Mouse (Mus musculus): ENCODE data around the gene Kcnq2.

- no peak for TF ChIP-seq CTCF (IDR thresholded peaks at IDR 0.05; ENCODE audit: borderline replicate concordance, control insufficient read depth, extremely low read depth, insufficient read depth, low read length, poor library complexity)
- no peak for TF ChIP-seq POLR2A (IDR thresholded peaks at IDR 0.05; ENCODE audit: control insufficient read depth, extremely low read depth, insufficient read depth, low read length, poor library complexity)
Measured at GRCm38 (mm10) chr2:181125726-181126455, 9.2 kb downstream of the Kcnq2 start.
